Mouse (Mus musculus) heart, adult 2 months (tissue): ENCODE data around the gene Taf5l.

Experiments used
- CTCF ChIP-seq: fragments of 200-600 bp; IDR thresholded peaks from 2 replicates; pipeline ENCODE4 v1.8.1; 2022; ENCODE audit warnings: antibody characterized with exemption, mild to moderate bottlenecking, moderate library complexity
- EP300 ChIP-seq: fragments of 200-500 bp; IDR thresholded peaks from 2 replicates; pipeline ENCODE4 v1.6.1; 2011; ENCODE audit warnings: low read depth, low read length, control low read depth; ENCODE audit not compliant: insufficient read depth

DNA sequence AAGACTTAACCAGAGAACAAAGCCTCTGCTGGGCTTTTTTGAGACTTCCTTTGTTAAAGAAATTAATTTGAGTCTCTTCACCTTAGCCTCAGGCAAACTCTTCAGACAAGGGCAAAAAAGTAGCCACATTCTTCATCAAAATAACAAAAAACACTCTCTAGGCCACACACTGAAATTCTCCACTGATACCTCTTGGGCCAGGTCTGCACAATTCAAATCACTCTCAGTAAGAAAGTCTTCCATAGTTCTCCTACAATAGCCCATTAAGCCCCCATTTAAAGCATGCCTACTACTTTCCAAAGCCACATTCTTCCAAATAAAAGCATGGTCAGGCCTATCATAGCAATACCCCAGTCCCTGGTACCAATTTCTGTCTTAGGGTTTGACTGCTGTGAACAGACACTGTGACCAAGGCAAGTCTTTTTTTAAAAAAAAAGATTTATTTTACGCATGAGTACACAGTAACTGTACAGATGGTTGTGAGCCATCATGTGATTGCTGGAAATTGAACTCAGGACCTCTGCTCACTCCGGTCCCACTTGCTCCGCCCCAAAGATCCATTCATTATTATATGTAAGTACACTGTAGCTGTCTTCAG lies 9.1 kb downstream of the Taf5l start:
- TF ChIP-seq EP300 (no peak), CTCF (no peak)
